Mouse (Mus musculus): ENCODE results near the gene Xiap.
"Not testable (repeated sequence)": the region's sequence is repeated elsewhere in the genome, so short reads cannot be mapped to it uniquely, and the experiment has no call there.

Xiap gene

GRCm38 (mm10) chrX:42059282-42060068 is at the start of gene Xiap:
Xiap (plus strand) TSS chrX:42059679.
- DNase-seq (ENCODE audit: low spot score in 2 of 2), result no peak

GRCm38 (mm10) chrX:42012677-42013208 is 46.7 kb upstream of the Xiap start:
- no peak for DNase-seq (ENCODE audit: low spot score in 2 of 2)

GRCm38 (mm10) chrX:42013776-42014175 is 45.7 kb upstream of the Xiap start:
- no peak for DNase-seq (ENCODE audit: low spot score in 2 of 2)

- no peak for DNase-seq (ENCODE audit: low spot score in 2 of 2)
These were observed 45.0 kb upstream of the Xiap start for GRCm38 (mm10) chrX:42014502-42014901.

GRCm38 (mm10) chrX:42018030-42018429 is 41.4 kb upstream of the Xiap start:
- no peak for DNase-seq (ENCODE audit: low spot score in 2 of 2)

GRCm38 (mm10) chrX:42019441-42019840 is 40.0 kb upstream of the Xiap start:
- DNase-seq (ENCODE audit: low spot score in 2 of 2), result no peak

- not testable (repeated sequence) for DNase-seq (ENCODE audit: low spot score in 2 of 2)
These were observed 33.6 kb upstream of the Xiap start for GRCm38 (mm10) chrX:42025802-42026440.

GRCm38 (mm10) chrX:42026981-42027380 is 32.5 kb upstream of the Xiap start:
- not testable (repeated sequence) for DNase-seq (ENCODE audit: low spot score in 2 of 2)

- peak; percentile 52 to 73 for DNase-seq (ENCODE audit: low spot score in 2 of 2)
These were observed 26.3 kb upstream of the Xiap start for GRCm38 (mm10) chrX:42033111-42033693.

- no peak for DNase-seq (ENCODE audit: low spot score in 2 of 2)
These were observed 25.6 kb upstream of the Xiap start for GRCm38 (mm10) chrX:42033911-42034310.

- DNase-seq (ENCODE audit: low spot score in 2 of 2), result no peak
These were observed 20.0 kb upstream of the Xiap start for GRCm38 (mm10) chrX:42039481-42039880.

GRCm38 (mm10) chrX:42044935-42045334 is 14.5 kb upstream of the Xiap start:
- no peak for DNase-seq (ENCODE audit: low spot score in 2 of 2)

- no peak for DNase-seq (ENCODE audit: low spot score in 2 of 2)
These were observed 8.5 kb upstream of the Xiap start for GRCm38 (mm10) chrX:42050652-42051643.

- DNase-seq (ENCODE audit: low spot score in 2 of 2), result no peak
These were observed 2.5 kb upstream of the Xiap start for GRCm38 (mm10) chrX:42057012-42057411.

- no peak for DNase-seq (ENCODE audit: low spot score in 2 of 2)
These were observed 1.6 kb upstream of the Xiap start for GRCm38 (mm10) chrX:42057873-42058272.

GRCm38 (mm10) chrX:42063621-42064020 is 4.1 kb downstream of the Xiap start:
- DNase-seq (ENCODE audit: low spot score in 2 of 2), result no peak

- no peak for DNase-seq (ENCODE audit: low spot score in 2 of 2)
These were observed 5.6 kb downstream of the Xiap start for GRCm38 (mm10) chrX:42065086-42065485.

- no peak for DNase-seq (ENCODE audit: low spot score in 2 of 2)
These were observed 7.3 kb downstream of the Xiap start for GRCm38 (mm10) chrX:42066771-42067170.

GRCm38 (mm10) chrX:42067791-42068200 is 8.3 kb downstream of the Xiap start:
- DNase-seq (ENCODE audit: low spot score in 2 of 2), result peak; percentile 72 to 74

GRCm38 (mm10) chrX:42068201-42068874 is 8.9 kb downstream of the Xiap start:
- DNase-seq (ENCODE audit: low spot score in 2 of 2), result peak; percentile 82 to 84

- DNase-seq (ENCODE audit: low spot score in 2 of 2), result no peak
These were observed 9.4 kb downstream of the Xiap start for GRCm38 (mm10) chrX:42068875-42069257.

Measured in right cerebral cortex, postnatal 10 days (tissue).